Mouse (Mus musculus) CH12.LX (cell line): ENCODE measurements around the gene Tspan14. TPM values are rescaled to one million over a fixed set of nuclear protein-coding genes. Genes with fewer than 3 reads are reported as not detected.

Source experiments
- DNase-seq: peaks from one replicate; pipeline ENCODE4 v3.0.0-alpha.2; 2013; ENCODE audit errors: extremely low read depth
- H3K27ac ChIP-seq: 2 replicates; pipeline ENCODE4 v1.5.1; 2012; ENCODE audit warnings: low read depth, mild to moderate bottlenecking, control low read depth, moderate library complexity; ENCODE audit not compliant: insufficient read depth
- H3K27me3 ChIP-seq: replicated peaks from 2 replicates; pipeline ENCODE3; 2012; ENCODE audit warnings: inconsistent platforms
- H3K36me3 ChIP-seq, 2 experiments: replicated peaks in 1 of 2; 2 replicates each; pipeline versions ENCODE3 to v1.6.1; 2012; ENCODE audit warnings: inconsistent platforms in 1 of 2, low read length in 1 of 2, mild to moderate bottlenecking in 1 of 2, mixed read lengths in 1 of 2, moderate library complexity in 1 of 2; ENCODE audit not compliant: control insufficient read depth in 1 of 2, insufficient read depth in 1 of 2
- H3K4me1 ChIP-seq, 2 experiments: 2 replicates each; pipeline ENCODE4 v1.6.1; 2012; ENCODE audit warnings: inconsistent platforms in 1 of 2, moderate library complexity in 1 of 2; ENCODE audit not compliant: insufficient read depth in 2 of 2, control insufficient read depth in 1 of 2
- H3K4me2 ChIP-seq: 2 replicates; pipeline ENCODE4 v1.6.1; 2012; ENCODE audit warnings: low read depth, mild to moderate bottlenecking, control low read depth; ENCODE audit not compliant: poor library complexity, insufficient read depth, severe bottlenecking
- H3K4me3 ChIP-seq, 3 experiments: fragments of 150-350 bp in 1 of 3; sonication (generic) in 1 of 3; replicated peaks in 1 of 3; 2 replicates each; pipeline versions ENCODE3 to v1.5.1; 2011 to 2012; ENCODE audit warnings: low read depth in 2 of 3, low read length in 2 of 3, mild to moderate bottlenecking in 2 of 3, moderate library complexity in 2 of 3, control low read depth in 1 of 3, improper control_type of control experiment in 1 of 3, inconsistent platforms in 1 of 3, mixed read lengths in 1 of 3; ENCODE audit not compliant: poor library complexity in 1 of 3
- H3K79me2 ChIP-seq: replicated peaks from 2 replicates; pipeline ENCODE4 v1.6.1; 2012; ENCODE audit warnings: mild to moderate bottlenecking, moderate library complexity; ENCODE audit not compliant: control insufficient read depth, poor library complexity, insufficient read depth, severe bottlenecking; ENCODE audit errors: extremely low read depth
- H3K9ac ChIP-seq: 2 replicates; pipeline ENCODE4 v1.6.1; 2012; ENCODE audit warnings: low read depth, mild to moderate bottlenecking, control low read depth, moderate library complexity; ENCODE audit not compliant: insufficient read depth
- H3K9me3 ChIP-seq: replicated peaks from 2 replicates; pipeline ENCODE3; 2012; ENCODE audit warnings: low read length, inconsistent platforms, mixed read lengths
- CHD1 ChIP-seq: IDR thresholded peaks from 2 replicates; pipeline ENCODE4 v1.6.1; 2012; ENCODE audit warnings: low read depth, low read length, improper control_type of control experiment, inconsistent platforms
- CHD2 ChIP-seq: IDR thresholded peaks from 2 replicates; pipeline ENCODE4 v1.6.1; 2011; ENCODE audit warnings: low read length, improper control_type of control experiment
- EP300 ChIP-seq: IDR thresholded peaks from 2 replicates; pipeline ENCODE4 v1.6.1; 2011; ENCODE audit warnings: low read length, improper control_type of control experiment
- ETS1 ChIP-seq: conservative IDR thresholded peaks from 2 replicates; pipeline ENCODE4 v1.6.1; 2012; ENCODE audit warnings: low read depth, mild to moderate bottlenecking, inconsistent platforms, low read length, improper control_type of control experiment, moderate library complexity
- IRF4 ChIP-seq: IDR thresholded peaks from 2 replicates; pipeline ENCODE4 v1.6.1; 2014; ENCODE audit warnings: low read depth, mild to moderate bottlenecking, inconsistent platforms, low read length, improper control_type of control experiment
- JUN ChIP-seq: IDR thresholded peaks from 2 replicates; pipeline ENCODE4 v1.6.1; 2011; ENCODE audit warnings: low read depth, mild to moderate bottlenecking, low read length, improper control_type of control experiment, moderate library complexity; ENCODE audit not compliant: insufficient read depth
- KAT2A ChIP-seq: IDR thresholded peaks from 2 replicates; pipeline ENCODE4 v1.6.1; 2012; ENCODE audit warnings: low read length, improper control_type of control experiment, inconsistent platforms; ENCODE audit not compliant: insufficient replicate concordance
- MAFK ChIP-seq: IDR thresholded peaks from 2 replicates; pipeline ENCODE4 v1.6.1; 2011; ENCODE audit warnings: low read length, improper control_type of control experiment; ENCODE audit not compliant: insufficient replicate concordance
- MAZ ChIP-seq: IDR thresholded peaks from 2 replicates; pipeline ENCODE4 v1.6.1; 2012; ENCODE audit warnings: low read depth, mild to moderate bottlenecking, inconsistent platforms, low read length, improper control_type of control experiment, moderate library complexity
- MXI1 ChIP-seq: IDR thresholded peaks from 2 replicates; pipeline ENCODE4 v1.6.1; 2011; ENCODE audit warnings: mild to moderate bottlenecking, low read depth, low read length, improper control_type of control experiment
- MYC ChIP-seq: IDR thresholded peaks from 2 replicates; pipeline ENCODE4 v1.6.1; 2011; ENCODE audit warnings: low read depth, mild to moderate bottlenecking, improper control_type of control experiment, low read length
- NELFE ChIP-seq: IDR thresholded peaks from 2 replicates; pipeline ENCODE4 v1.6.1; 2011; ENCODE audit warnings: low read depth, low read length, improper control_type of control experiment
- NRF1 ChIP-seq: IDR thresholded peaks from 2 replicates; pipeline ENCODE4 v1.6.1; 2014; ENCODE audit warnings: low read depth, mild to moderate bottlenecking, inconsistent platforms, low read length, improper control_type of control experiment, moderate library complexity
- PAX5 ChIP-seq: IDR thresholded peaks from 2 replicates; pipeline ENCODE4 v1.6.1; 2012; ENCODE audit warnings: low read length, inconsistent platforms, mixed read lengths
- POLR2AphosphoS2 ChIP-seq: IDR thresholded peaks from 2 replicates; pipeline ENCODE4 v1.6.1; 2011; ENCODE audit warnings: low read depth, low read length, improper control_type of control experiment
- RCOR1 ChIP-seq: conservative IDR thresholded peaks from 2 replicates; pipeline ENCODE4 v1.6.1; 2012; ENCODE audit warnings: low read depth, mild to moderate bottlenecking, inconsistent platforms, low read length, improper control_type of control experiment
- SMC3 ChIP-seq: IDR thresholded peaks from 2 replicates; pipeline ENCODE4 v1.6.1; 2011; ENCODE audit warnings: low read depth, low read length, improper control_type of control experiment
- UBTF ChIP-seq: IDR thresholded peaks from 2 replicates; pipeline ENCODE4 v1.6.1; 2012; ENCODE audit warnings: low read depth, mild to moderate bottlenecking, inconsistent platforms, low read length, improper control_type of control experiment, moderate library complexity
- ZC3H11A ChIP-seq: IDR thresholded peaks from 2 replicates; pipeline ENCODE4 v1.6.1; 2012; ENCODE audit warnings: low read depth, mild to moderate bottlenecking, inconsistent platforms, low read length, improper control_type of control experiment
- ZMIZ1 ChIP-seq: IDR thresholded peaks from 2 replicates; pipeline ENCODE4 v1.6.1; 2012; ENCODE audit warnings: low read depth, mild to moderate bottlenecking, inconsistent platforms, low read length, improper control_type of control experiment
- ZNF384 ChIP-seq: IDR thresholded peaks from 2 replicates; pipeline ENCODE4 v1.6.1; 2012; ENCODE audit warnings: low read depth, low read length, improper control_type of control experiment, inconsistent platforms
- dilution Hi-C: fragments of 300-500 bp; cut with MboI; formaldehyde crosslinking; loops from 2 replicates; pipeline ENCODE4 v1.14.3; 2020; ENCODE audit warnings: low sequenced_read_pairs; ENCODE audit not compliant: extremely low pct_unique_long_range_greater_than_20kb, extremely low pct_ligation_motif_present
- in situ Hi-C: fragments of 300-500 bp; cut with MboI; formaldehyde crosslinking; loops from 3 replicates; pipeline ENCODE4 v1.14.3; 2019; ENCODE audit warnings: low sequenced_read_pairs, low pct_ligation_motif_present, low pct_unique_long_range_greater_than_20kb, mixed read lengths
- polyA plus RNA-seq: library from polyadenylated mRNA; unstranded; fragments of >175 nt; gene quantifications from 2 replicates; pipeline ENCODE4 v1.2.1, GENCODE M21; 2012; ENCODE audit warnings: low read depth; ENCODE audit not compliant: insufficient read length
- total RNA-seq, 2 experiments: library from RNA; depleted of rRNA; stranded (reverse); fragments of 300-350 nt in 1 of 2; fragments of >200 nt in 1 of 2; gene quantifications; 2 replicates each; pipeline ENCODE4 v1.2.3; 2012 to 2014

Tspan14 gene
- total and polyA plus RNA-seq, 3 experiments: 11.6 to 19.1 (median 14.9) TPM

- H3K36me3 ChIP-seq: no peaks in the 10 kb centered on the region
- no peak for TF ChIP-seq CHD1
- TF ChIP-seq ZC3H11A: no peak
- no peak for TF ChIP-seq POLR2AphosphoS2
- TF ChIP-seq SMC3: no peak
- TF ChIP-seq EP300: no peak
- no peak for TF ChIP-seq ZMIZ1
- no peak overlapping the region for H3K4me3 ChIP-seq
- H3K27me3 ChIP-seq: no peaks in the 10 kb centered on the region
- H3K27ac ChIP-seq: no peak overlapping the region
- no peak overlapping the region for H3K9ac ChIP-seq
- in situ Hi-C loops: no loop called here
- H3K4me2 ChIP-seq: 0 out of 2 replicates have a peak overlapping the region, but pooled peaks have one; percentile 15
- no peaks in the 10 kb centered on the region for H3K79me2 ChIP-seq
- DNase-seq: no peak
- dilution Hi-C loops: no loop called here
- H3K4me1 ChIP-seq: no peaks in the 10 kb centered on the region
- no peaks in the 10 kb centered on the region for H3K9me3 ChIP-seq
Measured at GRCm38 (mm10) chr14:40885225-40885624, 81.4 kb downstream of the Tspan14 start.

DNA sequence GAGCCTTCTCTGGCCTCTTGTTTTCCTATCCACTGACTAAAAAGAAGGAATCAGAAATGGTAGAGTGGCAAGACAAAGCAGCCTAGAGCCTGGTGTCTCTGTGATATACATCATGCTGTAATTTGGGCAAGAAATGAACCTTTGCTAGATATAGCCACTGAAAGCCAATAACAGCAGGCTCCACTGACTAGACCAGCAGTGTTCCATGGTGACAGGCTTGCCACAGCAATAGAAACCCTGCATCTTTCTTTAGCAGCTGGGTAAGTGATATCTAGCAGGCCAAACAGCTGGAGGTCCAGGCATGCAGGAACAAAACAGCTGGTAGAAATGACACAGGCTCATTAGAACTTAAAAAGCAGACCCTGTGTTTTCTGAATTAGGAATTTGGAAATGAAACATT is 92.0 kb downstream of the Tspan14 start:
- no peak for DNase-seq
- Histone ChIP-seq H3K27me3 (no peaks in the 10 kb centered on the region), H3K9me3 (no peaks in the 10 kb centered on the region), H3K36me3 (no peaks in the 10 kb centered on the region), H3K79me2 (no peaks in the 10 kb centered on the region), H3K27ac (no peak overlapping the region)
- in situ Hi-C loops (no loop called here), dilution Hi-C loops (no loop called here)
- TF ChIP-seq SMC3 (no peak), ZNF384 (no peak), KAT2A (no peak), CHD1 (no peak), NRF1 (no peak), RCOR1 (no peak), CHD2 (no peak), MAZ (no peak), MXI1 (no peak), PAX5 (no peak), IRF4 (no peak), NELFE (no peak), JUN (no peak), MYC (no peak), MAFK (no peak), UBTF (no peak), ETS1 (no peak), EP300 (no peak)
- TF ChIP-seq, all 38 proteins: peak for 0
- Histone ChIP-seq H3K4me1 (no peaks in the 10 kb centered on the region), H3K4me3 (no peak overlapping the region), H3K9ac (no peak overlapping the region), H3K4me2 (no peak overlapping the region)
